Comparison of ENCODE assay signal across 8 mouse cellular contexts in the genomic region with DNA sequence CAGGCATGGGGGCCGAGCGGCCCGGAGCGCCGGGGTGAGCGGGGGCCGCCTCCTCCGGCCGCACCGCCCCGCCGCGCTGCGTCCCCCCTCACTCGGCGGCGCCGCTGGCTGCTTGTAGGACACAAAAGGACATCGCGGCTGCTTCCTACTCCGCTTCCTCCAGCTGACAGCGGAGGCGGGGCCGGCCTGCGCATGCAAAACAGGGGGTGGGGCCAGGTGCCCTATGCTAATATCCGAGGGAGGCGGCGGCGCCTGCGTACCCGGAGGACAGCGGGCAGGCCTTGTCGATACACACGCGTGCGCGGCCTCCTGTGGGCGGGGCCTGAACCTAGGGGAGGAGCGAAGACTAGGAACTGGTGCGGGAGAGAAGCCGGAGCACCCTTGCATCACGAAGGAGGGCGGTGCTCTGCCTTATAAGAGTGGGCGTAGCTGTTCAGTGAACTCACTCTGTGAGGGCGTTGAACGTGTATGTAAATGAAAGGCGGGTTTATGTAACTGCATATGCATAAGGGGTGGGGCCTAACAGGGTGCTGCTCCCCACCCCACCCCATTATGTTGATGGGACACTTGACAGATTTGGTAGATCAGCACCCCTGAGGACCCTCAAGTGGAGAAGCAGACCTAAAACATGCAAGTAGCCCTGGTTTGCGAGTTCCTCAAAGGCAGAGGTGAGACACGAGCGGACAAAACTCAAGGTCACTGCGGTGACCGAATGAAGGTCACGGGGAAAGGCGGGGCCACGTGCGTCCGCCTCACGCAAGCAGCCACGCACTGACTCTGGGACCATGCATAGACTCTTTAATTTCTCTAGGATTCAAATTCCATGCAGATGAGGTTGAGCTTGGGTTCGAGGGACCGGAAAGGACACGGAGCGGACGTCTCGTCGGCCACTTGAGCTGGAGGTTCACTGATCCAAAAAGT. TPM values are rescaled to one million over a fixed set of nuclear protein-coding genes. Genes with fewer than 3 reads are reported as not detected.
A peak's percentile ranks its signal among the peaks of the same experiment; 100 is the strongest.
DNase-seq lines count a peak whose midpoint lies in the region; ATAC-seq and TF ChIP-seq lines count a peak whose summit lies in the region.

A gene (minus strand): TSS at position 167 of the 921 bp plus-strand sequence.

- intact Hi-C loops in heart, adult 2 months (cut with DNase I), result no loop called here

- no peaks in the 10 kb centered on the region for H3K9me3 ChIP-seq in embryonic facial prominence, embryonic 14.5 days (ENCODE audit: control insufficient read depth, low read length)
- H3K9me3 ChIP-seq in limb, embryonic 13.5 days, result no peaks in the 10 kb centered on the region
- H3K9me3 ChIP-seq in midbrain, embryonic 16.5 days (replicated peaks; ENCODE audit: control insufficient read depth, low read length, poor library complexity, severe bottlenecking), result no peaks in the 10 kb centered on the region

- no peak for TF ChIP-seq CTCF in heart, adult 2 months (IDR thresholded peaks at IDR 0.05)

- H3K4me2 ChIP-seq in embryonic facial prominence, embryonic 14.5 days (ENCODE audit: low read depth, low read length), result peak within 1 kb of the TSS; percentile 93
- H3K4me2 ChIP-seq in limb, embryonic 13.5 days (replicated peaks), result peak within 1 kb of the TSS; percentile 92
- H3K4me2 ChIP-seq in midbrain, embryonic 16.5 days (ENCODE audit: low read length), result peak within 1 kb of the TSS; percentile 90

- peak; percentile 75 for TF ChIP-seq POLR2A in heart, adult 2 months (IDR thresholded peaks at IDR 0.05; ENCODE audit: insufficient read depth, low read depth, low read length)

- DNase-seq in 3T3-L1 (ENCODE audit: low read depth, low spot score), result peak; percentile 100
- DNase-seq in adrenal gland, postnatal 4 days (ENCODE audit: low spot score in 2 of 2), result peak; percentile 96 to 100
- DNase-seq in embryonic facial prominence, embryonic 14.5 days (ENCODE audit: low spot score), result peak; percentile 100
- DNase-seq in heart, adult 2 months, result peak; percentile 100
- peak; percentile 100 for DNase-seq in kidney, adult 8-10 months
- peak; percentile 99 to 100 for DNase-seq in spleen, postnatal 10 days (ENCODE audit: low spot score in 2 of 2)

- H3K36me3 ChIP-seq in embryonic facial prominence, embryonic 14.5 days (ENCODE audit: control insufficient read depth, insufficient read depth, low read length), result no peaks in the 10 kb centered on the region
- no peaks in the 10 kb centered on the region for H3K36me3 ChIP-seq in heart, adult 2 months (ENCODE audit: control insufficient read depth, insufficient read depth, low read length)
- H3K36me3 ChIP-seq in limb, embryonic 13.5 days, result no peaks in the 10 kb centered on the region
- no peaks in the 10 kb centered on the region for H3K36me3 ChIP-seq in midbrain, embryonic 16.5 days (ENCODE audit: control insufficient read depth, insufficient read depth, low read length)

- WGBS in embryonic facial prominence, embryonic 14.5 days, result under 1% methylated on average over 48 of the region's 66 CpGs
- under 1% methylated on average over 65 of the region's 66 CpGs for WGBS in heart, adult 2 months
- WGBS in limb, embryonic 13.5 days, result under 1% methylated on average over 58 of the region's 66 CpGs
- 1% methylated on average over 62 of the region's 66 CpGs for WGBS in midbrain, embryonic 16.5 days

- ATAC-seq in embryonic facial prominence, embryonic 14.5 days (ENCODE audit: low read depth), result peak; percentile 96
- ATAC-seq in limb, embryonic 13.5 days (ENCODE audit: low FRiP score, low read depth), result peak; percentile 94
- ATAC-seq in midbrain, embryonic 16.5 days, result peak; percentile 94

- peak; percentile 66; the same call in 1 of the 2 replicates for TF ChIP-seq EP300 in heart, adult 2 months (IDR thresholded peaks at IDR 0.05; ENCODE audit: insufficient read depth, low read depth, low read length)

- H3K4me3 ChIP-seq in embryonic facial prominence, embryonic 14.5 days (ENCODE audit: low read depth, low read length), result peak within 1 kb of the TSS; percentile 69
- peak within 1 kb of the TSS; percentile 84 for H3K4me3 ChIP-seq in heart, adult 2 months
- peak within 1 kb of the TSS; percentile 78 for H3K4me3 ChIP-seq in limb, embryonic 13.5 days
- H3K4me3 ChIP-seq in midbrain, embryonic 16.5 days (ENCODE audit: low read depth, low read length), result peak within 1 kb of the TSS; percentile 69

- H3K27ac ChIP-seq in embryonic facial prominence, embryonic 14.5 days (replicated peaks; ENCODE audit: low read depth, low read length), result peak within 1 kb of the TSS; percentile 67; the same call in 1 of the 2 replicates
- peak within 1 kb of the TSS; percentile 92 for H3K27ac ChIP-seq in heart, adult 2 months
- H3K27ac ChIP-seq in limb, embryonic 13.5 days, result peak within 1 kb of the TSS; percentile 22; the same call in 1 of the 2 replicates
- peak within 1 kb of the TSS; percentile 83 for H3K27ac ChIP-seq in midbrain, embryonic 16.5 days (ENCODE audit: low read length)

- no peaks in the 10 kb centered on the region for H3K79me2 ChIP-seq in heart, adult 2 months (replicated peaks; ENCODE audit: control insufficient read depth, insufficient read depth, low read length)

- H3K9ac ChIP-seq in embryonic facial prominence, embryonic 14.5 days (ENCODE audit: low read depth, low read length), result peak within 1 kb of the TSS; percentile 77
- peak within 1 kb of the TSS; percentile 84 for H3K9ac ChIP-seq in heart, adult 2 months (ENCODE audit: low read depth, low read length)
- H3K9ac ChIP-seq in limb, embryonic 13.5 days, result peak within 1 kb of the TSS; percentile 74
- H3K9ac ChIP-seq in midbrain, embryonic 16.5 days (ENCODE audit: low read depth, low read length), result peak within 1 kb of the TSS; percentile 79

- peaks cover 42% of the 10 kb centered on the region for H3K27me3 ChIP-seq in embryonic facial prominence, embryonic 14.5 days (replicated peaks; ENCODE audit: control insufficient read depth, insufficient read depth, low read length)
- H3K27me3 ChIP-seq in heart, adult 2 months (ENCODE audit: control insufficient read depth, insufficient read depth, low read length), result peaks cover 5% of the 10 kb centered on the region
- H3K27me3 ChIP-seq in limb, embryonic 13.5 days, result peaks cover 45% of the 10 kb centered on the region
- peaks cover 36% of the 10 kb centered on the region for H3K27me3 ChIP-seq in midbrain, embryonic 16.5 days (ENCODE audit: control insufficient read depth, insufficient read depth, low read depth, low read length)

- H3K4me1 ChIP-seq in embryonic facial prominence, embryonic 14.5 days (ENCODE audit: control insufficient read depth, insufficient read depth, low read length), result peaks cover 10% of the 10 kb centered on the region
- peaks cover 10% of the 10 kb centered on the region for H3K4me1 ChIP-seq in heart, adult 2 months (ENCODE audit: control insufficient read depth, insufficient read depth, low read length)
- H3K4me1 ChIP-seq in limb, embryonic 13.5 days, result peaks cover 39% of the 10 kb centered on the region
- H3K4me1 ChIP-seq in midbrain, embryonic 16.5 days (ENCODE audit: control insufficient read depth, insufficient read depth, low read length), result peaks cover 20% of the 10 kb centered on the region

RNA-seq across cellular contexts. Expression of the gene that starts here (rescaled TPM):
- total RNA-seq in adrenal gland, postnatal 4 days (2021), result 10 to 100 TPM; 47.0 to 47.9 TPM
- polyA plus RNA-seq in embryonic facial prominence, embryonic 14.5 days (2014; fragmentation: Nextera tagmentation; extraction: Ambion mirVana), result 4.7 and 4.8 TPM in 2 replicates
- 100 to 1,000 TPM; 156 to 180 TPM for total RNA-seq in heart, adult 2 months (2021)
- polyA plus RNA-seq in heart, adult 2 months (2012; rRNA removed), result 135 and 152 TPM in 2 replicates
- 8.3 and 8.5 TPM in 2 replicates for polyA plus RNA-seq in limb, embryonic 13.5 days (2015; fragmentation: Nextera tagmentation; extraction: Ambion mirVana)
- polyA plus RNA-seq in midbrain, embryonic 16.5 days (2015; fragmentation: Nextera tagmentation; extraction: Ambion mirVana), result 13.2 and 13.4 TPM in 2 replicates

Comparison
In these comparisons a context has a peak if more than half of its experiments do, and no peak if none do; other contexts are left out.
1. Peak in every context shown above with its lines: DNase-seq, ATAC-seq, H3K4me3 ChIP-seq and H3K27ac ChIP-seq.
2. H3K27ac ChIP-seq: peak in every context shown above with its lines; median percentile 92 in heart, adult 2 months; 83 in midbrain, embryonic 16.5 days; 67 in embryonic facial prominence, embryonic 14.5 days; 22 in limb, embryonic 13.5 days.